Mouse (Mus musculus) MEL (cell line): ENCODE data around the gene Pmfbp1. TPM values are rescaled to one million over a fixed set of nuclear protein-coding genes. Genes with fewer than 3 reads are reported as not detected.

Experiments
- DNase-seq: peaks from one replicate; pipeline ENCODE4 v3.0.0; 2011; ENCODE audit warnings: low read depth, low spot score
- H3K27ac ChIP-seq: 2 replicates; pipeline ENCODE4 v1.5.1; 2012; ENCODE audit warnings: low read depth, mild to moderate bottlenecking, control low read depth, low read length, moderate library complexity; ENCODE audit not compliant: control insufficient read depth
- H3K27me3 ChIP-seq, 2 experiments: fragments of 150-350 bp in 1 of 2; sonication (generic) in 1 of 2; 2 replicates each; pipeline ENCODE4 v1.6.1; 2012; ENCODE audit warnings: low read length in 2 of 2, mild to moderate bottlenecking in 2 of 2, improper control_type of control experiment in 1 of 2, moderate library complexity in 1 of 2; ENCODE audit not compliant: insufficient read depth in 2 of 2, control insufficient read depth in 1 of 2
- H3K36me3 ChIP-seq, 2 experiments: 2 replicates each; pipeline ENCODE4 v1.6.1; 2012 to 2014; ENCODE audit warnings: low read length in 2 of 2, improper control_type of control experiment in 1 of 2, inconsistent platforms in 1 of 2, mild to moderate bottlenecking in 1 of 2; ENCODE audit not compliant: insufficient read depth in 2 of 2, control insufficient read depth in 1 of 2
- H3K4me1 ChIP-seq, 2 experiments: fragments of 150-350 bp in 1 of 2; sonication (generic) in 1 of 2; 2 replicates each; pipeline ENCODE4 v1.6.1; 2012; ENCODE audit warnings: low read length in 2 of 2, improper control_type of control experiment in 1 of 2, mild to moderate bottlenecking in 1 of 2; ENCODE audit not compliant: insufficient read depth in 2 of 2, control insufficient read depth in 1 of 2
- H3K4me3 ChIP-seq, 2 experiments: fragments of 150-350 bp in 1 of 2; sonication (generic) in 1 of 2; 2 replicates each; pipeline ENCODE4 v1.5.1; 2012; ENCODE audit warnings: low read depth in 2 of 2, low read length in 2 of 2, mild to moderate bottlenecking in 2 of 2, moderate library complexity in 2 of 2, control low read depth in 1 of 2, improper control_type of control experiment in 1 of 2; ENCODE audit not compliant: control insufficient read depth in 1 of 2, insufficient read depth in 1 of 2
- H3K79me2 ChIP-seq: 2 replicates; pipeline ENCODE4 v1.6.1; 2012; ENCODE audit warnings: mild to moderate bottlenecking, low read length, moderate library complexity; ENCODE audit not compliant: control insufficient read depth, poor library complexity, insufficient read depth
- H3K9ac ChIP-seq: 2 replicates; pipeline ENCODE4 v1.6.1; 2012; ENCODE audit warnings: low read depth, mild to moderate bottlenecking, control low read depth, low read length, moderate library complexity; ENCODE audit not compliant: control insufficient read depth, poor library complexity, severe bottlenecking
- H3K9me3 ChIP-seq: fragments of 150-350 bp; sonication (generic); replicated peaks from 2 replicates; pipeline ENCODE4 v1.6.1; 2012; ENCODE audit warnings: mild to moderate bottlenecking, low read length, improper control_type of control experiment, moderate library complexity; ENCODE audit not compliant: insufficient read depth
- CHD2 ChIP-seq: IDR thresholded peaks from 2 replicates; pipeline ENCODE4 v1.6.1; 2011; ENCODE audit warnings: low read length, improper control_type of control experiment
- E2F4 ChIP-seq: IDR thresholded peaks from 2 replicates; pipeline ENCODE4 v1.6.1; 2011; ENCODE audit warnings: low read depth, low read length, improper control_type of control experiment, borderline replicate concordance
- ELF1 ChIP-seq: IDR thresholded peaks from 2 replicates; pipeline ENCODE4 v1.6.1; 2014; ENCODE audit warnings: low read depth, mild to moderate bottlenecking, inconsistent platforms, low read length, improper control_type of control experiment, moderate library complexity
- EP300 ChIP-seq, 2 experiments: IDR thresholded peaks; 2 replicates each; pipeline ENCODE4 v1.6.1; 2011; ENCODE audit warnings: improper control_type of control experiment in 2 of 2, low read length in 2 of 2, low read depth in 1 of 2, mild to moderate bottlenecking in 1 of 2
- MAX ChIP-seq: IDR thresholded peaks from 2 replicates; pipeline ENCODE4 v1.6.1; 2011; ENCODE audit warnings: low read length, improper control_type of control experiment
- MAZ ChIP-seq: IDR thresholded peaks from 2 replicates; pipeline ENCODE4 v1.6.1; 2012; ENCODE audit warnings: low read depth, mild to moderate bottlenecking, inconsistent platforms, low read length, improper control_type of control experiment
- MEF2A ChIP-seq: IDR thresholded peaks from 2 replicates; pipeline ENCODE4 v1.6.1; 2014; ENCODE audit warnings: low read depth, mild to moderate bottlenecking, inconsistent platforms, low read length, improper control_type of control experiment; ENCODE audit not compliant: poor library complexity, insufficient replicate concordance, severe bottlenecking; ENCODE audit errors: extremely low read depth
- MXI1 ChIP-seq: IDR thresholded peaks from 2 replicates; pipeline ENCODE4 v1.6.1; 2011; ENCODE audit warnings: mild to moderate bottlenecking, low read depth, low read length, improper control_type of control experiment
- MYB ChIP-seq: IDR thresholded peaks from 2 replicates; pipeline ENCODE4 v1.6.1; 2011; ENCODE audit warnings: mild to moderate bottlenecking, low read depth, low read length, improper control_type of control experiment
- MYC ChIP-seq: IDR thresholded peaks from 2 replicates; pipeline ENCODE4 v1.6.1; 2011; ENCODE audit warnings: low read depth, mild to moderate bottlenecking, low read length, improper control_type of control experiment, moderate library complexity
- NELFE ChIP-seq: IDR thresholded peaks from 2 replicates; pipeline ENCODE4 v1.6.1; 2011; ENCODE audit warnings: low read depth, low read length, improper control_type of control experiment
- NRF1 ChIP-seq: IDR thresholded peaks from 2 replicates; pipeline ENCODE4 v1.6.1; 2014; ENCODE audit warnings: low read depth, mild to moderate bottlenecking, inconsistent platforms, low read length, improper control_type of control experiment, moderate library complexity; ENCODE audit not compliant: poor library complexity, insufficient read depth, severe bottlenecking
- POLR2A ChIP-seq, 2 experiments: IDR thresholded peaks; 2 replicates each; pipeline ENCODE4 v1.6.1; 2011 to 2012; ENCODE audit warnings: low read length in 2 of 2, mild to moderate bottlenecking in 2 of 2, control low read depth in 1 of 2, improper control_type of control experiment in 1 of 2, low read depth in 1 of 2, moderate library complexity in 1 of 2; ENCODE audit not compliant: control insufficient read depth in 1 of 2, insufficient read depth in 1 of 2, poor library complexity in 1 of 2
- POLR2AphosphoS2 ChIP-seq: IDR thresholded peaks from 2 replicates; pipeline ENCODE4 v1.6.1; 2011; ENCODE audit warnings: low read length, improper control_type of control experiment
- SMC3 ChIP-seq: IDR thresholded peaks from 2 replicates; pipeline ENCODE4 v1.6.1; 2011; ENCODE audit warnings: low read depth, low read length, improper control_type of control experiment
- TBP ChIP-seq: IDR thresholded peaks from 2 replicates; pipeline ENCODE4 v1.8.0; 2011; ENCODE audit warnings: low read depth, low read length, improper control_type of control experiment
- USF2 ChIP-seq, 2 experiments: IDR thresholded peaks; 2 replicates each; pipeline ENCODE4 v1.6.1; 2011 to 2012; ENCODE audit warnings: improper control_type of control experiment in 2 of 2, low read length in 2 of 2, borderline replicate concordance in 1 of 2, inconsistent platforms in 1 of 2, low read depth in 1 of 2, mild to moderate bottlenecking in 1 of 2; ENCODE audit not compliant: insufficient read depth in 1 of 2
- ZNF384 ChIP-seq: IDR thresholded peaks from 2 replicates; pipeline ENCODE4 v1.6.1; 2012; ENCODE audit warnings: low read depth, mild to moderate bottlenecking, inconsistent platforms, low read length, improper control_type of control experiment
- polyA plus RNA-seq, 2 experiments: library from polyadenylated mRNA; stranded (reverse) in 1 of 2; unstranded in 1 of 2; fragments of >175 nt in 1 of 2; fragments of >200 nt in 1 of 2; gene quantifications; 2 replicates each; pipeline versions ENCODE4 v1.2.1 to v1.2.4; 2012; ENCODE audit warnings: low replicate concordance in 2 of 2, low read depth in 1 of 2; ENCODE audit not compliant: insufficient read length in 2 of 2, insufficient read depth in 1 of 2, missing spikeins in 1 of 2
- total RNA-seq: library from RNA; depleted of rRNA; stranded (reverse); fragments of 300-350 nt; gene quantifications from 2 replicates; pipeline ENCODE4 v1.2.3, GENCODE M21; 2012

Pmfbp1 gene
- total and polyA plus RNA-seq, 3 experiments = 0.23 to 0.40 TPM; not detected in 1

DNA sequence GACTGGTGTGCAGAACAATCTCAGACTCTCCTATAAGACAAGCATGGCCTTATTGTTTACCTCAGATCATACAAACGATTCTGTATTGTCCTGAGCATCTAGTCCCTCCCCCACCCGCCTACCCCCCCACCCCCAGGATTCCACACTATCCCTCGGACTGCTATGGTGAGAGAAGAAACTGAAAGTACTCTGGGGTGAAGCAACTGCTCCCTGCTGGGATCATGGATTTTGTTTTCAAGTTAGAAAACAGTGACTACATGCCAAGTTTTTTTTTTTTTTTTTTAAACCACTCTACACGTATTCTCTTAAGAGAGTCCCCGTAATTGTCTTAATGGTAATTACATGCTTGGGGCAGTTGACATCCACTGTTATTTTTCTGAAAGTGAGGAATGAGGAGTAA lies 3.6 kb downstream of the Pmfbp1 start:
- DNase-seq = no peak
- Histone ChIP-seq H3K27me3 (no peaks in the 10 kb centered on the region), H3K27ac (no peak overlapping the region), H3K79me2 (no peaks in the 10 kb centered on the region), H3K9ac (no peak overlapping the region), H3K36me3 (no peaks in the 10 kb centered on the region), H3K4me1 (no peaks in the 10 kb centered on the region), H3K9me3 (no peaks in the 10 kb centered on the region), H3K4me3 (no peak overlapping the region)
- no peak for TF ChIP-seq MYB
- TF ChIP-seq ZNF384 = 0 out of 2 replicates have a peak, but pooled peaks have one; percentile 7

DNA sequence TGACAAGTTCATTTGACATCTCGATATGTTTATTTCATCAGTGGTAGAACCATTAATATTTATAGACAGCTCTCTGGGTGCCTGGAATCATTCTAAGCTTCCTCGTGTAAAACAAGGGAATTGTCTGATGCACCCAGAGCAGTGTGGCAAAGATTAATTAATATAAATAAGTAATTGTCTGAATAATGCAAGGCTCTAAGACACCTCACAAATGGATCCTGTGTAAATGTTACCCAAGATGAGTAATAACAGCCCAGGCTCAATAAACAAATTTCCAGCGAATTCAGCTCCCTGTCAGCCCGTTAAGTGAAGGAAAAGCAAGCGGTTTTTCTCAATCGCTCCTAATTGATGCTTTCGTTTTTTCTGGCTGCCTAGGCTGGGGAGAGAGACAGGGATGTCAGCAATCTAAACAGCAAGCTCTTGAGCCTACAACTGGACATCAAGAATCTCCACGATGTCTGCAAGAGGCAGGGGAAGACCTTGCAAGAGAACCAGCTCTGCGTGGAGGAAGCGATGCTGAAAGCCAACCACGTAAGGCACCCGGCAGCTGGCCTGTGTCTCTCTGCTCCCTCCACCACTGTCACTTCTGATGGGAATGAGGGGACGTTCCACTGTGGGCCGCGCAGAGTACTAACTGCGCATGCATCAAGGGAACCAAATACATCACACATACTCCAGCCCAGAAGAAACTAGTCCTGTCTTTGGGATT lies 5.3 kb downstream of the Pmfbp1 start:
- H3K36me3 ChIP-seq = no peaks in the 10 kb centered on the region
- no peak for DNase-seq
- no peaks in the 10 kb centered on the region for H3K79me2 ChIP-seq
- no peaks in the 10 kb centered on the region for H3K4me1 ChIP-seq
- H3K27me3 ChIP-seq = no peaks in the 10 kb centered on the region
- H3K27ac ChIP-seq = no peak overlapping the region
- no peak overlapping the region for H3K9ac ChIP-seq
- no peak overlapping the region for H3K4me3 ChIP-seq
- TF ChIP-seq USF2 (IDR thresholded peaks at IDR 0.05; ENCODE audit: borderline replicate concordance in 1 of 2, insufficient read depth in 1 of 2, low read depth in 1 of 2, low read length in 2 of 2) = no peak
- TF ChIP-seq MYC = no peak
- TF ChIP-seq NELFE = no peak
- no peak for TF ChIP-seq EP300 (IDR thresholded peaks at IDR 0.05; ENCODE audit: low read depth in 1 of 2, low read length in 2 of 2)
- no peak for TF ChIP-seq ZNF384
- TF ChIP-seq MAZ = no peak
- TF ChIP-seq MXI1 = no peak
- TF ChIP-seq MEF2A = no peak
- no peak for TF ChIP-seq POLR2A (IDR thresholded peaks at IDR 0.05; ENCODE audit: control insufficient read depth in 1 of 2, insufficient read depth in 1 of 2, low read depth in 1 of 2, low read length in 2 of 2, poor library complexity in 1 of 2)
- TF ChIP-seq NRF1 = no peak
- TF ChIP-seq TBP = no peak
- TF ChIP-seq CHD2 = no peak
- TF ChIP-seq SMC3 = no peak
- no peak for TF ChIP-seq MAX
- no peak for TF ChIP-seq E2F4
- no peak for TF ChIP-seq MYB
- no peak for TF ChIP-seq ELF1
- TF ChIP-seq POLR2AphosphoS2 = no peak
- no peaks in the 10 kb centered on the region for H3K9me3 ChIP-seq
